Mouse (Mus musculus): ENCODE measurements at regions not wholly inside any gene's neighbourhood (a gene's known extent, or its start where the extent isn't known, plus 50 kb on each side); places are given as distances from the start of the nearest gene placed in this dataset.

DNA sequence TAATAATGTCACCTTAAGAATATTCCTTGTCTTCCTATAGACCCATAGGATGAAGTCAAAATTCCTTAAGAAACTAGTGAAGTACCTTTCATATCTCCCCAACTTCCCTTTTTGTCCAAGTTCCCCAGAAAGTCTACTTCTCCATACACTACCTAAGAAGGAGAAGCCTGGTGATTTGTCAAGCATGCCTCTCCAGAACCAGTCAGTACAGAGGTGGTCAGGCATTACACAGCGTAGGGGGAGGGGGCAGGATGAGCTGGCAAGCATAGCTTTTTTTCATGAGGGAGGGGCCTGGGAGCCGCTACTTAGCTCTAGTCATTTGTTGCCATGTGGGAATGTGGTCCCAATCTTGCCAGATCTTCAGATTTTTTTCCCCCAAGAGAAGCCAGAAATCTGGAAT is 54.0 kb upstream of the Satb2 start:
- ATAC-seq (ENCODE audit: low FRiP score, low TSS enrichment), result no peak
- Histone ChIP-seq H3K4me2 (ENCODE audit: low read length) (no peak overlapping the region), H3K9ac (replicated peaks; ENCODE audit: low read length) (no peak overlapping the region), H3K36me3 (ENCODE audit: control insufficient read depth, insufficient read depth, low read length) (no peaks in the 10 kb centered on the region), H3K4me3 (replicated peaks; ENCODE audit: low read depth, low read length) (no peak overlapping the region), H3K4me1 (ENCODE audit: control insufficient read depth, insufficient read depth, low read length) (no peaks in the 10 kb centered on the region), H3K27me3 (ENCODE audit: control insufficient read depth, insufficient read depth, low read length) (no peaks in the 10 kb centered on the region), H3K9me3 (ENCODE audit: control insufficient read depth, low read length) (no peaks in the 10 kb centered on the region), H3K27ac (replicated peaks; ENCODE audit: low read depth, low read length) (no peak overlapping the region)
- 80% methylated on average over 2 of the region's 2 CpGs for WGBS
- DNase-seq, result no peak

DNA sequence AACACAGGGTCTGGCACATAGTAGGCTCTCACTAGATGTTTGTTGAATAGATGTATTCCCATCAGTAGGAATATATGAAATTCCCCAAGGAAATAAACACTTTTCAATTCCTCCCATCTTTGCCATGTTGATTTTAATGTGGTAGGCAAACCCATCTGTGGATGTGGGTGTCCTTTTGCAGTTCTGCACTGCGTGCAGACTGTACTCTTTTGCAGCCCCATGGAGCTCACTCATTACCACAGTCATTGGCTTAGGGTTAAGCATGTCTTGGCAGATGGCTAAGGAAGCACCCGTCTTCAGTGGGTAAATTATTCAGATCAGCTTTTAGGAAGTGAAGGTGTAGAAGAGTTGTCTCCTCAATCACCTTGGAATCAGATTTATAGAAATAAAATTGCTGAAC is 54.8 kb upstream of the Satb2 start:
- no peak for ATAC-seq (ENCODE audit: low FRiP score, low TSS enrichment)
- H3K27ac ChIP-seq (replicated peaks; ENCODE audit: low read depth, low read length), result no peak overlapping the region
- no peak for DNase-seq
- no peaks in the 10 kb centered on the region for H3K27me3 ChIP-seq (ENCODE audit: control insufficient read depth, insufficient read depth, low read length)
- H3K9ac ChIP-seq (replicated peaks; ENCODE audit: low read length), result no peak overlapping the region
- WGBS, result 91% methylated on average over 2 of the region's 2 CpGs
- no peaks in the 10 kb centered on the region for H3K9me3 ChIP-seq (ENCODE audit: control insufficient read depth, low read length)
- H3K4me3 ChIP-seq (replicated peaks; ENCODE audit: low read depth, low read length), result no peak overlapping the region
- no peaks in the 10 kb centered on the region for H3K4me1 ChIP-seq (ENCODE audit: control insufficient read depth, insufficient read depth, low read length)
- no peaks in the 10 kb centered on the region for H3K36me3 ChIP-seq (ENCODE audit: control insufficient read depth, insufficient read depth, low read length)
- H3K4me2 ChIP-seq (ENCODE audit: low read length), result no peak overlapping the region

DNA sequence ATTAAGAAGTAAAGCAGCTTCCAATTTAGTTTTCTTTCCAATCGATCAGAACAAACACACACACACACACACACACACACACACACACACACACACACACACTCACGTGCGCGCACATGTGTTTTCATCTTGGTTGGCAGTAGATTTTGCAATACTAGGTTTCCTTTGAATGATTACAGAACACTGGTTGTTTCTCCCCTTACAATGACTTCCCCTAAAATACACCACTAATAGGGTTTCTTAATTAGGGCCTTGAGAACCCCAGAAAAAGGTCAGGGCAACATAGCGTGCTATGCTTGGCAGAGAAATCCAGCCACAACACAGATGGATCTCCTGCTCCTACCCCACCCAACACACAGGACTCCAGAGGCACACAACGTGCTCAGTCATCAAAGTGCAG is 56.0 kb upstream of the Satb2 start:
- no peaks in the 10 kb centered on the region for H3K36me3 ChIP-seq (ENCODE audit: control insufficient read depth, insufficient read depth, low read length)
- no peak for ATAC-seq (ENCODE audit: low FRiP score, low TSS enrichment)
- WGBS, result 93% methylated on average over 6 of the region's 6 CpGs
- no peaks in the 10 kb centered on the region for H3K27me3 ChIP-seq (ENCODE audit: control insufficient read depth, insufficient read depth, low read length)
- DNase-seq, result no peak
- no peak overlapping the region for H3K27ac ChIP-seq (replicated peaks; ENCODE audit: low read depth, low read length)
- H3K4me2 ChIP-seq (ENCODE audit: low read length), result no peak overlapping the region
- H3K9ac ChIP-seq (replicated peaks; ENCODE audit: low read length), result no peak overlapping the region
- no peak overlapping the region for H3K4me3 ChIP-seq (replicated peaks; ENCODE audit: low read depth, low read length)
- no peaks in the 10 kb centered on the region for H3K4me1 ChIP-seq (ENCODE audit: control insufficient read depth, insufficient read depth, low read length)
- no peaks in the 10 kb centered on the region for H3K9me3 ChIP-seq (ENCODE audit: control insufficient read depth, low read length)

DNA sequence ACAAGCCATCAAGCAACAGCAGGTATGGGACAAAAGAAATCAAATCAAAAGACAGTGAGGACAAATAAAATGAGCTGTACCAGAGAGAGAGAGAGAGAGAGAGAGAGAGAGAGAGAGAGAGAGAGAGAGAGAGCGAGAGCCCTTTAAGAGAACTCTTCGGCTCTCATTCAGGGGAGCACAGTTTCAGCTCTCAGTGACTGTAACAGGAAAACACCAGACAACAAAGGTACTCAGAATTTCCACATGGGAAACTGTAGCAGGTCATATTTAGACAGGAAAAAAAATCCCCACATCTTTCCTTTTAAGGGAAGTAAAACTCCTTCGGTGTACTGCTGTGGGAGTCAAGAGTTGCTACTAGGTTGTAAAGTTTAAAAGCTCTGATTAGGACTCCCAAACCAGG is 57.9 kb upstream of the Satb2 start:
- no peak for ATAC-seq (ENCODE audit: low FRiP score, low TSS enrichment)
- no peak overlapping the region for H3K27ac ChIP-seq (replicated peaks; ENCODE audit: low read depth, low read length)
- H3K4me2 ChIP-seq (ENCODE audit: low read length), result no peak overlapping the region
- H3K36me3 ChIP-seq (ENCODE audit: control insufficient read depth, insufficient read depth, low read length), result no peaks in the 10 kb centered on the region
- no peaks in the 10 kb centered on the region for H3K27me3 ChIP-seq (ENCODE audit: control insufficient read depth, insufficient read depth, low read length)
- H3K9me3 ChIP-seq (ENCODE audit: control insufficient read depth, low read length), result no peaks in the 10 kb centered on the region
- no peaks in the 10 kb centered on the region for H3K4me1 ChIP-seq (ENCODE audit: control insufficient read depth, insufficient read depth, low read length)
- DNase-seq, result no peak
- no peak overlapping the region for H3K4me3 ChIP-seq (replicated peaks; ENCODE audit: low read depth, low read length)
- 95% methylated on average over 3 of the region's 3 CpGs for WGBS
- H3K9ac ChIP-seq (replicated peaks; ENCODE audit: low read length), result no peak overlapping the region

DNA sequence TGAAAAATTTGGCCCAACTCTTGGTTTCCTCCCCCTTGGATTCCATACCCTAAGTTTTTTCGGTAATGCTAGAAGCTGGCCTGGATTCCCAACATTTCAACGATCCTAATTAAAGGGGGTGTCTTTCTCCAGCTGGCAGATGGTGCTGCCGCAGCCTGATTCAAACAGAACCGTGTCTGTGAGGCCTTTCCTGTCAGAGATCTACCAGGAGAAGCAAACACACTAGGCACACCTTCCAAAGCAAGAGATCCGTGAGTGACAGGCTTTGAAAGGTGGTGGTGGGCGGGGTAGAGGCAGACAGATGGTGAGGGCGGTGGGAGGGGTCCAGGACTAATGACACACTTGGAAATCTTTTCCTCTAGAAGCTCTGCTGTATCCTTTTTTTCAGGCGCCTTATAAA is 61.8 kb upstream of the Satb2 start:
- Histone ChIP-seq H3K9me3 (ENCODE audit: control insufficient read depth, low read length) (no peaks in the 10 kb centered on the region), H3K4me2 (ENCODE audit: low read length) (no peak overlapping the region), H3K27me3 (ENCODE audit: control insufficient read depth, insufficient read depth, low read length) (no peaks in the 10 kb centered on the region), H3K9ac (replicated peaks; ENCODE audit: low read length) (no peak overlapping the region), H3K4me1 (ENCODE audit: control insufficient read depth, insufficient read depth, low read length) (no peaks in the 10 kb centered on the region), H3K36me3 (ENCODE audit: control insufficient read depth, insufficient read depth, low read length) (no peaks in the 10 kb centered on the region), H3K27ac (replicated peaks; ENCODE audit: low read depth, low read length) (no peak overlapping the region), H3K4me3 (replicated peaks; ENCODE audit: low read depth, low read length) (no peak overlapping the region)
- WGBS, result 59% methylated on average over 8 of the region's 8 CpGs
- ATAC-seq (ENCODE audit: low FRiP score, low TSS enrichment) (no peak; the same call in 1 of the 2 replicates), DNase-seq (peak; percentile 8)

DNA sequence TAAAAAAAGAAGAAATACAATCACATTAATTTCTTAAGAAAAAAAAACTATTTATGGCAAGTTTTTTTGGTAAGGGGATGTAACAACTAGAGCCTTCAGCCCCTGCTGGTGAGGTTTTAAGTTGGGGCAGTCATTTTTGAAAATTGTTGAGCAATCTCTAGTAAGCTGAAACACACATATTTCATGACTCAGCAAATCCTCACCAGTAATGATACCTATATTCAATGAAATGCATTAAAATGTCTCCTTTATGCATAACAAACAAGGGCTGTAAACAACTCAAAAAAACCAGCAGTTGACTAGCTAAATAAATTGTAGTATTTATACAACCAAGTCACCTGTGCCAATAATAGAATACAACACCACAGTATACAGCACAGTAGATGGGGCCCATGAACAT is 63.1 kb upstream of the Satb2 start:
- no peak overlapping the region for H3K4me3 ChIP-seq (replicated peaks; ENCODE audit: low read depth, low read length)
- H3K36me3 ChIP-seq (ENCODE audit: control insufficient read depth, insufficient read depth, low read length), result no peaks in the 10 kb centered on the region
- no peaks in the 10 kb centered on the region for H3K9me3 ChIP-seq (ENCODE audit: control insufficient read depth, low read length)
- ATAC-seq (ENCODE audit: low FRiP score, low TSS enrichment) (no peak), DNase-seq (no peak)
- no peaks in the 10 kb centered on the region for H3K4me1 ChIP-seq (ENCODE audit: control insufficient read depth, insufficient read depth, low read length)
- no peak overlapping the region for H3K27ac ChIP-seq (replicated peaks; ENCODE audit: low read depth, low read length)
- H3K27me3 ChIP-seq (ENCODE audit: control insufficient read depth, insufficient read depth, low read length), result no peaks in the 10 kb centered on the region
- no peak overlapping the region for H3K4me2 ChIP-seq (ENCODE audit: low read length)
- no peak overlapping the region for H3K9ac ChIP-seq (replicated peaks; ENCODE audit: low read length)

DNA sequence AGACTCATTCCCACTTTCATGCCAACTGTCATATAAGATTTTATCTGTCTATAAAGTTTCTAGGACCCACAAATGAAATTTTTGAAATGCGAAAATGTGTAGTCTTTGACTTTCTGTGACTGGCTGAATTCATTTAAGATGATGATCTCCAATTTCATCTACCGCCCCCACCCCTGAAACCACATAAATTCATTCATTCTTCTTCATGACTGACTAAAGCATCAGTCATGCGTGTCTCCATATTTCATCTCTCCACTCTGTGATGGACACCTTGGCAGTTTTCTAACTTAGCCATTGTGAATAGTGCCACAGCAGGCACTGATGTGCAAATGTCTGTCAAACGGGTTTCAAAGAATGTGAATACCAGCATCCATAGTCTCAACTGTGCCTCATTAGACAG is 75.4 kb upstream of the Satb2 start:
- WGBS, result 84% methylated on average over 4 of the region's 4 CpGs
- Histone ChIP-seq H3K36me3 (ENCODE audit: control insufficient read depth, insufficient read depth, low read length) (no peaks in the 10 kb centered on the region), H3K4me3 (replicated peaks; ENCODE audit: low read depth, low read length) (no peak overlapping the region), H3K27me3 (ENCODE audit: control insufficient read depth, insufficient read depth, low read length) (peaks cover 23% of the 10 kb centered on the region; the same call in 1 of the 2 replicates), H3K27ac (replicated peaks; ENCODE audit: low read depth, low read length) (no peak overlapping the region), H3K4me2 (ENCODE audit: low read length) (no peak overlapping the region), H3K9me3 (ENCODE audit: control insufficient read depth, low read length) (peaks cover 3% of the 10 kb centered on the region; the same call in 1 of the 2 replicates), H3K4me1 (ENCODE audit: control insufficient read depth, insufficient read depth, low read length) (no peaks in the 10 kb centered on the region), H3K9ac (replicated peaks; ENCODE audit: low read length) (no peak overlapping the region)
- DNase-seq (no peak), ATAC-seq (ENCODE audit: low FRiP score, low TSS enrichment) (no peak)

DNA sequence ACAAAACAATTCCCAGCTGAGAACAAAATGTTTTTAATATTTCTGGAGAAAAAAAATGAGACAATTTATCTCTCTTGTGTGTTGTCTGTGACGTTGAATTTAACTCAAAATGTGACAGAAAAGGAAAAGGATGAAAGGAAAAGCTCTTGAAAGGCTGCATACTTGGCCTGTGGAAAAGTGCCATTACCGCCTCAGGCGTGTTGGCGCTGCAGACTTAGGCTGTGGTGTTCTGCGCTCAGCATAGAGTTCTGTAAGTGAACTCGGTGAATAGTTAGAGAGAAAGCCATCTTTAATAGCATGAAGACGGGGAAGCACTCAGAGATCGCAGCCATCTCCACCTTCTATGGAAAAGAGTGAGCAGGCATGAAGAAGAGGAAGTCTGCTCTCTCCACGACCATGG is 77.5 kb upstream of the Satb2 start:
- Histone ChIP-seq H3K9ac (replicated peaks; ENCODE audit: low read length) (no peak overlapping the region), H3K4me1 (ENCODE audit: control insufficient read depth, insufficient read depth, low read length) (0 out of 2 replicates have a peak, but pooled peaks cover 6% of the 10 kb centered on the region), H3K27me3 (ENCODE audit: control insufficient read depth, insufficient read depth, low read length) (peaks cover 23% of the 10 kb centered on the region; the same call in 1 of the 2 replicates), H3K4me2 (ENCODE audit: low read length) (no peak overlapping the region), H3K27ac (replicated peaks; ENCODE audit: low read depth, low read length) (no peak overlapping the region), H3K4me3 (replicated peaks; ENCODE audit: low read depth, low read length) (no peak overlapping the region), H3K36me3 (ENCODE audit: control insufficient read depth, insufficient read depth, low read length) (no peaks in the 10 kb centered on the region), H3K9me3 (ENCODE audit: control insufficient read depth, low read length) (no peaks in the 10 kb centered on the region)
- WGBS, result 85% methylated on average over 9 of the region's 9 CpGs
- ATAC-seq (ENCODE audit: low FRiP score, low TSS enrichment) (no peak), DNase-seq (no peak)

DNA sequence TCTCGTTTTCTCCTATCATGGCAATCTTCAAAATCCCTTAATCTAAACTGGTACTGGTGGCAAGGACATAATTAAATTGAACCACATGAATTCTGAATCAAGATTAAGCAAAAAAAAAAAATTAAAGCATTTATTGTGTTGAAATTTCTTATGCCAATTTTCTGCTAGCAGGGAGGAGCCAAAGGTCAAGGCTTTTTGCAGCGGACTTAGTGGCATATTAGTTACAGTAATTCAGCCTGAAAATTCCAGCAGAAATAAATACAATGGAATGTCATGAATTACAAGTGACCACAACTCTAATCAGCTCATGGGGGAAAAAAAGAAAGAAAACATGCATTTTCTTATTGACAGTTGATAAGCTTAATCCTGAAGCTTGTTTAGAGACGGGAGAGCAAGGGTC is 80.8 kb upstream of the Satb2 start:
- WGBS, result 10% methylated on average over 3 of the region's 3 CpGs
- Histone ChIP-seq H3K27me3 (ENCODE audit: control insufficient read depth, insufficient read depth, low read length) (peaks cover 31% of the 10 kb centered on the region; the same call in 1 of the 2 replicates), H3K4me3 (replicated peaks; ENCODE audit: low read depth, low read length) (no peak overlapping the region), H3K9me3 (ENCODE audit: control insufficient read depth, low read length) (no peaks in the 10 kb centered on the region), H3K4me2 (ENCODE audit: low read length) (no peak overlapping the region), H3K9ac (replicated peaks; ENCODE audit: low read length) (no peak overlapping the region), H3K36me3 (ENCODE audit: control insufficient read depth, insufficient read depth, low read length) (no peaks in the 10 kb centered on the region), H3K4me1 (ENCODE audit: control insufficient read depth, insufficient read depth, low read length) (0 out of 2 replicates have a peak, but pooled peaks cover 6% of the 10 kb centered on the region), H3K27ac (replicated peaks; ENCODE audit: low read depth, low read length) (no peak overlapping the region)
- DNase-seq (no peak), ATAC-seq (ENCODE audit: low FRiP score, low TSS enrichment) (no peak)

Measured in midbrain, embryonic 14.5 days (tissue).